Mouse (Mus musculus) hindbrain, embryonic 10.5 days (tissue): ENCODE results near the gene Rwdd2a. TPM values are rescaled to one million over a fixed set of nuclear protein-coding genes. Genes with fewer than 3 reads are reported as not detected.

Experiments
- DNase-seq: peaks from one replicate; pipeline ENCODE4 v3.0.0-alpha.2; 2017; ENCODE audit warnings: low spot score
- H3K27ac ChIP-seq: fragments of 300-500 bp; sonication (generic); 2 replicates; pipeline ENCODE4 v1.5.1; 2016; ENCODE audit warnings: mild to moderate bottlenecking, moderate library complexity
- H3K27me3 ChIP-seq: fragments of 300-500 bp; sonication (generic); 2 replicates; pipeline ENCODE4 v1.6.1; 2016; ENCODE audit warnings: mild to moderate bottlenecking; ENCODE audit not compliant: poor library complexity, insufficient read depth, severe bottlenecking
- H3K36me3 ChIP-seq: fragments of 300-500 bp; sonication (generic); 2 replicates; pipeline ENCODE4 v1.6.1; 2016; ENCODE audit warnings: mild to moderate bottlenecking, moderate library complexity
- H3K4me1 ChIP-seq: fragments of 300-500 bp; sonication (generic); replicated peaks from 2 replicates; pipeline ENCODE4 v1.6.1; 2016; ENCODE audit warnings: mild to moderate bottlenecking
- H3K4me3 ChIP-seq: fragments of 300-500 bp; sonication (generic); 2 replicates; pipeline ENCODE4 v1.5.1; 2016; ENCODE audit warnings: mild to moderate bottlenecking, moderate library complexity
- H3K9me3 ChIP-seq: fragments of 300-500 bp; sonication (generic); 2 replicates; pipeline ENCODE4 v1.6.1; 2016; ENCODE audit warnings: mild to moderate bottlenecking, moderate library complexity
- WGBS: fragments of 180-500 bp; shearing (Covaris S2); methylation state at CpG from one replicate; pipeline ENCODE4 v1.1.7; 2016; 5-methylcytosine and 5-hydroxymethylcytosine counted together
- polyA plus RNA-seq: library from polyadenylated mRNA; unstranded; fragments of >200 nt; fragmentation: Nextera tagmentation; extraction: Ambion mirVana; gene quantifications from 2 replicates; pipeline ENCODE4 v1.2.1, GENCODE M21; 2016

Rwdd2a gene
- polyA plus RNA-seq, 1 experiment from 2014 or later = 4.6 TPM

- no peaks in the 10 kb centered on the region for H3K4me1 ChIP-seq
- no peak overlapping the region for H3K27ac ChIP-seq
- H3K4me3 ChIP-seq = no peak overlapping the region
- 91% methylated on average over 6 of the region's 6 CpGs for WGBS
- no peaks in the 10 kb centered on the region for H3K27me3 ChIP-seq
- no peaks in the 10 kb centered on the region for H3K9me3 ChIP-seq
- DNase-seq = no peak
- H3K36me3 ChIP-seq = no peaks in the 10 kb centered on the region
Measured at GRCm38 (mm10) chr9:86605776-86606175, 34.0 kb downstream of the Rwdd2a start.

- DNase-seq = no peak
- H3K4me1 ChIP-seq = no peaks in the 10 kb centered on the region
- H3K36me3 ChIP-seq = no peaks in the 10 kb centered on the region
- H3K27ac ChIP-seq = no peak overlapping the region
- H3K4me3 ChIP-seq = no peak overlapping the region
- 94% methylated on average over 4 of the region's 4 CpGs for WGBS
- no peaks in the 10 kb centered on the region for H3K9me3 ChIP-seq
- no peaks in the 10 kb centered on the region for H3K27me3 ChIP-seq
Measured at GRCm38 (mm10) chr9:86612091-86612490, 40.3 kb downstream of the Rwdd2a start.

GRCm38 (mm10) chr9:86615765-86616164 is 44.0 kb downstream of the Rwdd2a start:
- H3K4me3 ChIP-seq = no peak overlapping the region
- no peaks in the 10 kb centered on the region for H3K4me1 ChIP-seq
- no peak overlapping the region for H3K27ac ChIP-seq
- no peaks in the 10 kb centered on the region for H3K9me3 ChIP-seq
- WGBS = 86% methylated on average over 1 of the region's 1 CpGs
- DNase-seq = no peak
- H3K36me3 ChIP-seq = no peaks in the 10 kb centered on the region
- no peaks in the 10 kb centered on the region for H3K27me3 ChIP-seq

- no peak for DNase-seq
- H3K4me3 ChIP-seq = no peak overlapping the region
- H3K4me1 ChIP-seq = no peaks in the 10 kb centered on the region
- WGBS = 84% methylated on average over 7 of the region's 7 CpGs
- no peaks in the 10 kb centered on the region for H3K27me3 ChIP-seq
- no peaks in the 10 kb centered on the region for H3K36me3 ChIP-seq
- no peak overlapping the region for H3K27ac ChIP-seq
- H3K9me3 ChIP-seq = no peaks in the 10 kb centered on the region
Measured at GRCm38 (mm10) chr9:86617837-86618492, 46.2 kb downstream of the Rwdd2a start.

GRCm38 (mm10) chr9:86619341-86620139 is 47.7 kb downstream of the Rwdd2a start:
- Histone ChIP-seq H3K9me3 (no peaks in the 10 kb centered on the region), H3K36me3 (no peaks in the 10 kb centered on the region), H3K4me1 (no peaks in the 10 kb centered on the region), H3K4me3 (no peak overlapping the region), H3K27ac (no peak overlapping the region), H3K27me3 (no peaks in the 10 kb centered on the region)
- no peak for DNase-seq
- 86% methylated on average over 10 of the region's 10 CpGs for WGBS

GRCm38 (mm10) chr9:86622062-86622461 is 50.3 kb downstream of the Rwdd2a start:
- Histone ChIP-seq H3K27ac (no peak overlapping the region), H3K36me3 (no peaks in the 10 kb centered on the region), H3K4me1 (no peaks in the 10 kb centered on the region), H3K9me3 (no peaks in the 10 kb centered on the region), H3K4me3 (no peak overlapping the region), H3K27me3 (no peaks in the 10 kb centered on the region)
- no peak for DNase-seq
- WGBS = 78% methylated on average over 2 of the region's 2 CpGs

GRCm38 (mm10) chr9:86624039-86624438 is 52.2 kb downstream of the Rwdd2a start:
- H3K9me3 ChIP-seq = no peaks in the 10 kb centered on the region
- no peaks in the 10 kb centered on the region for H3K36me3 ChIP-seq
- WGBS = 94% methylated on average over 12 of the region's 12 CpGs
- no peaks in the 10 kb centered on the region for H3K27me3 ChIP-seq
- no peak overlapping the region for H3K27ac ChIP-seq
- no peak for DNase-seq
- H3K4me3 ChIP-seq = no peak overlapping the region
- H3K4me1 ChIP-seq = no peaks in the 10 kb centered on the region

Other genes with a start within 250 kb of the Rwdd2a start
- gene Ube2cbp, start 107.0 kb upstream of the Rwdd2a start, polyA plus RNA-seq = 7.3 and 8.8 TPM in 2 replicates
- 9.9 and 10.3 TPM in 2 replicates for gene Dop1a, start 104.8 kb upstream of the Rwdd2a start, polyA plus RNA-seq
- gene Pgm3, start 149 bp upstream of the Rwdd2a start, polyA plus RNA-seq = 38.9 and 39.1 TPM in 2 replicates
- gene Me1, start 124.0 kb downstream of the Rwdd2a start, polyA plus RNA-seq = 9.8 and 12.4 TPM in 2 replicates
- gene Prss35, start 171.7 kb downstream of the Rwdd2a start, polyA plus RNA-seq = 0.54 and 1.5 TPM in 2 replicates